Mouse (Mus musculus): ENCODE measurements at regions not wholly inside any gene's neighbourhood (a gene's known extent, or its start where the extent isn't known, plus 50 kb on each side); places are given as distances from the start of the nearest gene placed in this dataset.
A peak's percentile ranks its signal among the peaks of the same experiment; 100 is the strongest.

DNA sequence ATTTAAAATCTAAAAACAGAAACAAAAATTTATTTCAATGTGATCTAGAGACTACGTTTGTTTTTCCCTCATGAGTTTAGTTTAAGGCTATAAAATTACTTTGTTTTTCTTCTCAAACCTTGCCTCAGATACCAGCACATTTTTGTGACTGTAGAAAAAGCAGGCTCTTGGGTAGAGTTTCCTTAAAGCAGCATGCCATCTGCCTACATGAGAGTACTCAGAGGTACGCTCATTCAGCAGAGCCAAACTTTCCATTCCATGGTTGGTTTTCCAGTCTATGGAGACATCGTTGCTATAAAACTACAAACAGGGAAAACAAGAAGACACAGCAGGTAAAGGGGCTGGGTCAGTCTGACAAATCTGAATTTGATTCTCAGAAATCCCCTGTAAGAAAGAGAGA, 705.4 kb upstream of the Celf2 start:
- Histone ChIP-seq H3K27ac (0 out of 2 replicates have a peak overlapping the region, but pooled peaks have one; percentile 10), H3K4me3 (no peak overlapping the region)
- TF ChIP-seq CTCF (conservative IDR thresholded peaks at IDR 0.05) = no peak
- DNase-seq (ENCODE audit: low spot score in 2 of 2) = no peak

All from layer of hippocampus, adult 2 months (tissue).